Mouse (Mus musculus) limb, embryonic 14.5 days (tissue): ENCODE measurements around the gene Proser1. TPM values are rescaled to one million over a fixed set of nuclear protein-coding genes. Genes with fewer than 3 reads are reported as not detected.
A peak's percentile ranks its signal among the peaks of the same experiment; 100 is the strongest.

ENCODE experiments used
- ATAC-seq: fragments of 200-750 bp; cut with Nextera tagmentation; 2 replicates; pipeline ENCODE4 v1.8.0; 2017; ENCODE audit warnings: low read depth, moderate number of reproducible peaks, moderate TSS enrichment; ENCODE audit not compliant: low FRiP score
- DNase-seq: peaks from one replicate; pipeline ENCODE4 v3.0.0-alpha.2; 2015; ENCODE audit warnings: low spot score
- H3K27ac ChIP-seq: fragments of 300-500 bp; sonication (generic); replicated peaks from 2 replicates; pipeline ENCODE4 v1.5.1; 2014; ENCODE audit warnings: low read depth, mild to moderate bottlenecking, low read length, moderate library complexity, mixed read lengths
- H3K27me3 ChIP-seq: fragments of 300-500 bp; sonication (generic); 2 replicates; pipeline ENCODE4 v1.6.1; 2014; ENCODE audit warnings: low read length, mixed read lengths; ENCODE audit not compliant: control insufficient read depth, insufficient read depth
- H3K36me3 ChIP-seq: fragments of 300-500 bp; sonication (generic); 2 replicates; pipeline ENCODE4 v1.6.1; 2014; ENCODE audit warnings: mild to moderate bottlenecking, low read length, moderate library complexity, mixed read lengths; ENCODE audit not compliant: control insufficient read depth, insufficient read depth
- H3K4me1 ChIP-seq: fragments of 300-500 bp; sonication (generic); 2 replicates; pipeline ENCODE4 v1.6.1; 2014; ENCODE audit warnings: antibody characterized with exemption, low read length, mixed read lengths; ENCODE audit not compliant: control insufficient read depth, insufficient read depth
- H3K4me2 ChIP-seq: fragments of 300-500 bp; sonication (generic); replicated peaks from 2 replicates; pipeline ENCODE4 v1.6.1; 2014; ENCODE audit warnings: low read depth, mild to moderate bottlenecking, low read length, moderate library complexity; ENCODE audit not compliant: severe bottlenecking
- H3K4me3 ChIP-seq: fragments of 300-500 bp; sonication (generic); replicated peaks from 2 replicates; pipeline ENCODE4 v1.5.1; 2014; ENCODE audit warnings: low read length
- H3K9ac ChIP-seq: fragments of 300-500 bp; sonication (generic); 2 replicates; pipeline ENCODE4 v1.6.1; 2014; ENCODE audit warnings: mild to moderate bottlenecking, low read depth, low read length, moderate library complexity; ENCODE audit not compliant: severe bottlenecking
- H3K9me3 ChIP-seq: fragments of 300-500 bp; sonication (generic); 2 replicates; pipeline ENCODE4 v1.6.1; 2016; ENCODE audit warnings: low read length; ENCODE audit not compliant: control insufficient read depth
- POLR2A ChIP-seq: fragments of 200-500 bp; IDR thresholded peaks from 2 replicates; pipeline ENCODE4 v1.8.0; 2012; ENCODE audit warnings: inconsistent platforms, mild to moderate bottlenecking, moderate library complexity, borderline replicate concordance; ENCODE audit not compliant: insufficient read depth, insufficient read length; ENCODE audit errors: extremely low read depth
- WGBS: fragments of 180-500 bp; shearing (Covaris S2); extraction: QIAGEN DNeasy Blood & Tissue Kit; methylation state at CpG from one replicate; pipeline ENCODE4 v1.1.7; 2014; 5-methylcytosine and 5-hydroxymethylcytosine counted together
- polyA plus RNA-seq, 2 experiments: library from polyadenylated mRNA; depleted of rRNA in 1 of 2; stranded (reverse) in 1 of 2; unstranded in 1 of 2; fragments of >200 nt; fragmentation: Nextera tagmentation in 1 of 2; extraction: Ambion mirVana in 1 of 2; gene quantifications; 2 replicates each; pipeline versions ENCODE4 v1.2.1 to v1.2.3; 2012 to 2014

Proser1 gene
- polyA plus RNA-seq (2012; rRNA removed) (23.9 and 36.2 TPM in 2 replicates), polyA plus RNA-seq (2014; fragmentation: Nextera tagmentation; extraction: Ambion mirVana) (15.1 and 17.4 TPM in 2 replicates)

GRCm38 (mm10) chr3:53463046-53463764, at the start of gene Proser1, which contains the start of gene Nhlrc3:
Proser1 (plus strand) TSS chr3:53463666.
Nhlrc3 (minus strand) TSS chr3:53463332.
- Histone ChIP-seq H3K9me3 (no peaks in the 10 kb centered on the region), H3K36me3 (peaks cover 27% of the 10 kb centered on the region), H3K4me1 (peaks cover 17% of the 10 kb centered on the region), H3K4me3 (peak within 1 kb of the TSS; percentile 88), H3K27ac (peak within 1 kb of the TSS; percentile 87), H3K27me3 (no peaks in the 10 kb centered on the region), H3K4me2 (peak within 1 kb of the TSS; percentile 88), H3K9ac (peak within 1 kb of the TSS; percentile 93)
- DNase-seq: peak; percentile 96
- peak; percentile 97 for ATAC-seq
- 0 out of 2 replicates have a peak, but pooled peaks have one; percentile 24 for TF ChIP-seq POLR2A
- under 1% methylated on average over 51 of the region's 52 CpGs for WGBS

DNA sequence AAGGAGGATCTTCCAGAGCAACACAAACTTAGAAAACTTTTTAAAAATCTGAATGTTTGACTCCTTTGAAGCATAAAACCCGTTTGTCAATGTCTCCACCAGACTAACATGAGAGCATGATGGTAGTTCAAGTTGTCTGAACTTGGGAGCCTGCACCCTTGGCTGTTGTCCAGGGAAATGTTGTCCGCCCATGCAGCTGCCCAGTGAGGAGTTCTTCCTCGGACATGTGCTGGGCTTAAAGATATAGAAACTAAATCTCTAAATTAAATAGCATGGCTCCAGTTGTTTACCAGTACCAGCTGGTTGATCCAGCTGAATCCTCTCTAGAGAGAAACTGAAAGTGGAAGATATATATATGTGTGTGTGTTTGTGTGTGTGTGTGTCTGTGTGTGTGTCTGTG, 49.5 kb upstream of the Proser1 start:
- no peak overlapping the region for H3K9ac ChIP-seq
- H3K4me2 ChIP-seq: no peak overlapping the region
- no peak overlapping the region for H3K27ac ChIP-seq
- no peaks in the 10 kb centered on the region for H3K36me3 ChIP-seq
- peak; percentile 29 for DNase-seq
- H3K4me3 ChIP-seq: no peak overlapping the region
- WGBS: 61% methylated on average over 3 of the region's 3 CpGs
- H3K27me3 ChIP-seq: no peaks in the 10 kb centered on the region
- H3K9me3 ChIP-seq: no peaks in the 10 kb centered on the region
- no peak for TF ChIP-seq POLR2A
- ATAC-seq: peak; percentile 46; the same call in 1 of the 2 replicates
- H3K4me1 ChIP-seq: peaks cover 15% of the 10 kb centered on the region

- H3K4me1 ChIP-seq: peaks cover 21% of the 10 kb centered on the region
- peak; percentile 55 for DNase-seq
- peak; percentile 78 for ATAC-seq
- no peaks in the 10 kb centered on the region for H3K27me3 ChIP-seq
- H3K4me3 ChIP-seq: no peak overlapping the region
- no peak overlapping the region for H3K27ac ChIP-seq
- H3K4me2 ChIP-seq: no peak overlapping the region
- no peaks in the 10 kb centered on the region for H3K36me3 ChIP-seq
- no peak overlapping the region for H3K9ac ChIP-seq
- no peak for TF ChIP-seq POLR2A
- 37% methylated on average over 5 of the region's 5 CpGs for WGBS
- H3K9me3 ChIP-seq: no peaks in the 10 kb centered on the region
Measured at GRCm38 (mm10) chr3:53416036-53416506, 47.4 kb upstream of the Proser1 start.

GRCm38 (mm10) chr3:53417701-53418100, 45.8 kb upstream of the Proser1 start:
- no peak overlapping the region for H3K9ac ChIP-seq
- H3K36me3 ChIP-seq: no peaks in the 10 kb centered on the region
- TF ChIP-seq POLR2A: no peak
- H3K4me3 ChIP-seq: no peak overlapping the region
- no peaks in the 10 kb centered on the region for H3K9me3 ChIP-seq
- H3K27me3 ChIP-seq: no peaks in the 10 kb centered on the region
- H3K4me1 ChIP-seq: peaks cover 21% of the 10 kb centered on the region
- ATAC-seq (no peak), DNase-seq (no peak)
- H3K27ac ChIP-seq: no peak overlapping the region
- WGBS: 49% methylated on average over 7 of the region's 7 CpGs
- no peak overlapping the region for H3K4me2 ChIP-seq

DNA sequence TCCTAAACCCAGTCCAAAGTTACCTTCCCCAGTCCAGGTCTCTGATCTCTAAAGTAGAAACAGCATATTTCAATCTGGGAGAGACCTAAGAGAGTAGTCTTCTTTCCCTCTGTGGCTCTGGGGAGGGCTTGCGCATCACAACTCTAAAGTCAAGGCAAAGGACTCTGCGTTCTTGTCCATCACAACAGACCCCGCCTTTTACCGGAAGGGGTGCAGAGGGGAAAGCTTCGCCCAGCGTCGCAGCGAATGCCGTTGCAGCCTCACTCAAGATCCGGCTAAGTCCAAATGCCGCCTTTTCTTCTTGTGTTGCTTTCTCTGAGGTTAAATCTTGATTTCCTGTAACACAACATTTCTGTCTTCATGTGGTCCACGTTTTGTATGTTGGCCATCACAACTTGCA, 41.8 kb upstream of the Proser1 start:
- H3K4me2 ChIP-seq: no peak overlapping the region
- no peak overlapping the region for H3K9ac ChIP-seq
- no peak for ATAC-seq
- peaks cover 11% of the 10 kb centered on the region for H3K4me1 ChIP-seq
- TF ChIP-seq POLR2A: no peak
- no peaks in the 10 kb centered on the region for H3K36me3 ChIP-seq
- no peak for DNase-seq
- no peak overlapping the region for H3K4me3 ChIP-seq
- H3K27ac ChIP-seq: no peak overlapping the region
- 87% methylated on average over 12 of the region's 12 CpGs for WGBS
- no peaks in the 10 kb centered on the region for H3K9me3 ChIP-seq
- H3K27me3 ChIP-seq: no peaks in the 10 kb centered on the region
